Mouse (Mus musculus) ovary, postnatal 36 days (tissue): Measurements from ENCODE around the gene Gm6370.
"Not testable (repeated sequence)": the region's sequence is repeated elsewhere in the genome, so short reads cannot be mapped to it uniquely, and the experiment has no call there.

Source experiments
- DNase-seq: peaks from one replicate; pipeline ENCODE4 v3.0.0; 2022; ENCODE audit warnings: low spot score, mixed read lengths

Gm6370 gene

DNA sequence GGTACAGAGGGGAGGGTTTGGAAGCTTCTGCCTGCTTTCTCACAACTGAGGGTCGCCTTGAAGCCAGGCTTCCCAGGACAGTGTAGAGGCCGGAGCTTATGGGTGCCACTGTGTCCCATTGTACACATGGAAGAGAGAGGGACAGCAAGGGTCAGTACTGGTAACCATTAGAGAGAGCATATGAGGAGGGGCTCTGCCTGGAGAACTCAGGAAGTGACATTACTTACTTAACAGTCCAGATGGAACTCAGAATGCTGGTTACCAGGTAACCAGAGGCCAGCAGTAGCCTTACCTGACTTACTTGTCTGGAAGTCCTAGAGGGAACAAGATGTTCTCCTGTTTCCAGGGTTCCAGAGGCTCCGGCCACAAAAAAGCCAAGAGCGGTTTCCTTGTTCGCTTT, at the start of gene Gm6370:
Gm6370 (plus strand) TSS at position 301 of the 400 bp plus-strand sequence.
- DNase-seq = not testable (repeated sequence)

DNA sequence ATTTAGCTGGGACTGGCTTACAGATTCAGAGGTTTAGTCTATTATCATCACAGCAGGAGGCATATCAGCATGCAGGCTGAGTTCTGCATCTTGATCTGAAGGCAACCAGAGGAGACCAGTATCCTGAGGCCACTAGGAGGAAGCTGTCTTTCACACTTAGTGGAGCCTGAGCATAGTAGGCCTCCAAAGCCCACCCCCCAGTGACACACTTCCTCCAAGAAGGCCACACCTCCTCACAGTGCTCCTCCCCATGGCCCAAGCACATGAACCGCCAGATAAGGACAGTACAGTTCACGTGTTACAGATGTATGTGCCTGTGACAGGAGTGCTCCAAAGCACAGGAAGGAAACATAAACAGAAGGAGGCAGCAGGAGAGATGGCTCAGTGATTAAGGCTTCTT, 48.4 kb upstream of the Gm6370 start:
- no peak for DNase-seq

GRCm38 (mm10) chr5:146446633-146447032, 44.5 kb upstream of the Gm6370 start:
- no peak for DNase-seq

GRCm38 (mm10) chr5:146451592-146452254, 39.4 kb upstream of the Gm6370 start:
- DNase-seq = no peak

DNA sequence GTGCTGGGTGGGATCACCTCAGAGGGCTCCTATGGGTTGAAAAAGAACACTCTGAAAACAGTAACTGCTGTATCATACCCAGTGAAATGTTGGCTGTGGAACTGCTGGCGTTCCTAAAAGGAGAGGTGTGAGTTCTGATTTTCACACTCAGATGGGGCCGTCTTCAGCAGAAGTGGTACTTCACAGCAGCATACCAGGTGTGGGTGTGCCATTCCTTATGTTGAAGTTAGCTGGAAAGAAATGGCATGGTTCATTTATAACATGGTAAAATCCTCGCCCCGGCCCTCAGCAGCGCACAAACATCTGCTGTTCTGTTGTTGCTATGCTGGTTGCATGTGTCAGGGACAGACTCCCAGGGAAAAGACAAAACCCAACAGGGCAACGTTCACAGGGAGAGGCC, 37.6 kb upstream of the Gm6370 start:
- no peak for DNase-seq

- DNase-seq = no peak
These were observed 29.6 kb upstream of the Gm6370 start for GRCm38 (mm10) chr5:146461612-146462011.

DNA sequence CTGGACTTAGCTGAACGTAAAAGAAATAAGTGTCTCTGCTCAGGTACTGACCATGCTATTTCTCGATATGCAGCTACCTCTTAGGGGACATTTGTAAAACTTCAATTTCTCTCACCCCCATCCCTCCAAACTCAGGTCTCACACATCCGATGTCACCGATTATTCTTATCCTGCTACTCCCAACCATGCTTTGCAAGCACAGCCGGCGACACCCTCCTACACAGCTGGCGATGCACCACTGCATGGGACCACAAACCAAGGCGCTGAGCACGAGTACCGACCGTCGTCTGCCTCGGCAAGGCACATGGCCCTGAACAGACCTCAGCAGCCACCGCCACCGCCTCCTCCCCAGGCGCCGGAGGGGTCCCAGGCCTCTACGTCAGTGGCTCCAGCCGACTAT, 24.5 kb upstream of the Gm6370 start:
- DNase-seq = no peak

DNA sequence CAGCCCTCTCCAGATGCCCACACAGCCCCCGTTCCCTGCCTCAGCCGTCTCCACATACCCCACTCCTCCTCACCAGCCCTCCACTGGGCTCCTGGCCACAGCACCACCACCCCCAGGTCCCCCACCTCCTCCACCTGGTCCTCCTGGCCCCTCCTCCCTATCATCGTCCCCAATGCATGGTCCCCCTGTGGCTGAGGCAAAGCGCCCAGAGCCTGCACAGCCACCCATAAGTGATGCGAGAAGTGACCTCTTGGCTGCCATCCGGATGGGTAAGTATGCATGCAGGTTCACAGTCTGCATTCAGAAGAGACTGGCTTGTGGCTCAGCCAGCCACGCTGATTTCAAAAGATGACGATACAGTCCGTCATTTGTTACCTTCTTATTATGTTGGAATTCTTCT, 22.9 kb upstream of the Gm6370 start:
- no peak for DNase-seq

GRCm38 (mm10) chr5:146470821-146471220, 20.3 kb upstream of the Gm6370 start:
- DNase-seq = no peak

DNA sequence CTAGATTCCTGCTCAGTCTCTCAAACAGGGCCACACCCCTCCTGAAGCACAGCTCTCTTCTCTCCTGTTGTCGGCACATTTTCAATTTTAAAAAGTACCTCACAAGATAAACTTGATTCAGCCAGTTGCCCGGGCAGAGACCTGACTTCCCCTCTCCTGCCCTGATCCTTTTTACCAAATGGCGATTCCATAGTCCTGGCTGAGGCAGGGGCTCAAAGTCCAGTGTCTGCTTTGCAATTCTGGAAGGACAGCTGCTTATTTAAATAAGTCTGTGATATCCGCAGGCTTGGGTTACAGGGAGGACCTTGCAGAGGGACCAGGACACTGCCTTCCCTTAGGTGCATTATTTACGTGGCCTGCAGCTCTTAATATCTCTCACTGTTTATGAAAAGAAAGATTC, 19.9 kb upstream of the Gm6370 start:
- no peak for DNase-seq

DNA sequence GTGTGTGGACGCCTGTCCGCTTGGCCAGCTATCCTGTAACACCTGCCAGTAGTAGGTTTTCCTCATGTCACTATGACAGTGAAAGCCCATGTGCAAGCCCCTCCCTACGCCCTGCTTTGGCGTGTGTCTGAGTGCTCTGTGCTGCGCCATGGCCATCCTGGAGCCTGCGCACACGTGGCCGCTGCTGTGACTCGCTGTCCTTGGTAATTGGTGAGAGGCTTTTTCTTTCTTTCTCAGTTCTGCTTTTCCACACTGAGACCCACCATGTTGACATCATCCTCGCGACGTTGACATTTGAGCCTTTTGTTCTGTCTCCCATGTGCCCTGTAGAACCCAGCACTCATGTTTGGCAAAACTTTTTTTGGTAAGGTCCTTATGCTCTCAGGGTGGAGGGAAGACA, 19.3 kb upstream of the Gm6370 start:
- no peak for DNase-seq

DNA sequence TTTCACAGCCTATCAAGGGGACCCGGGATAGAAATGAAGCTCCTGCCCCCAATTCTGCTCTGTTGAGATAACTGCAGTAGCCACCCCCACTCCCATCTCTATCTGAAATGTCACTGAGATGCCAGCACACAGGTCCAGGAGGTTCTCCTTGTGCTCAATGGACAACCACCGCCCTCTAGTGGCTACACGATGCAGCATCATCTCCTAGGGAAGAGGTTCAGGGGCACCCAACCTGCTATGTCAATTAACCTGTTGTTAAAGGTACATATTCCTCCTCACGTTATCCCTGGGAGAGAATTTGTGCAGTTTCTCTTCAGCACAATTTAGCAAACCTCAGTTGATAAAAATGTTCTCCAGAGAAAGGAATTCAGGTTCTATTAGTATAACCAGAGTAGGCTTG, 11.6 kb upstream of the Gm6370 start:
- DNase-seq = peak; percentile 15

DNA sequence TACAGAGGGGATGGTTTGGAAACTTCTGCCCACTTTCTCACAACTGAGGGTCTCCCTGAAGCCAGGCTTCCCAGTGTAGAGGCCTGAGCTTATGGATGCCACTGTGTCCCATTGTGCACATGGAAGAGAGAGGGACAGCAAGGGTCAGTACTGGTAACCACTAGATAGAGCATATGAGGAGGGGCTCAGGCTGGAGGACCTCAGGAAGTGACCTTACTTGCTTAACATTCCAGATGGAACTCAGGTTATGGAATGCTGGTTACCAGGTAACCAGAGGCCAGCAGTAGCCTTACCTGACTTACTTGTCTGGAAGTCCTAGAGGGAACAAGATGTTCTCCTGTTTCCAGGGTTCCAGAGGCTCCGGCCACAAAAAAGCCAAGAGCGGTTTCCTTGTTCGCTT, 9.5 kb upstream of the Gm6370 start, which contains the start of gene Gm6408:
Gm6408 (plus strand) TSS at position 301 of the 400 bp plus-strand sequence.
- DNase-seq = not testable (repeated sequence)

DNA sequence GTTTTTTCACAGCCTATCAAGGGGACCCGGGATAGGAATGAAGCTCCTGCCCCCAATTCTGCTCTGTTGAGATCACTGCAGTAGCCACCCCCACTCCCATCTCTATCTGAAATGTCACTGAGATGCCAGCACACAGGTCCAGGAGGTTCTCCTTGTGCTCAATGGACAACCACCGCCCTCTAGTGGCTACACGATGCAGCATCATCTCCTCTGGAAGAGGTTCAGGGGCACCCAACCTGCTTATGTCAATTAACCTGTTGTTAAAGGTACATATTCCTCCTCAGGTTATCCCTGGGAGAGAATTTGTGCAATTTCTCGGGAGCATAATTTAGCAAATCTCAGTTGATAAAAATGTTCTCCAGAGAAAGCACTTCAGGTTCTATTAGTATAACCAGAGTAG, 2.2 kb upstream of the Gm6370 start:
- DNase-seq = peak; percentile 12

GRCm38 (mm10) chr5:146502099-146502498, 10.9 kb downstream of the Gm6370 start, which contains the start of gene 4930449I24Rik:
TSS of gene 4930449I24Rik (plus strand) at chr5:146502399.
- DNase-seq = not testable (repeated sequence)

- not testable (repeated sequence) for DNase-seq
These were observed 22.7 kb downstream of the Gm6370 start, which contains the start of gene Gm3402 for GRCm38 (mm10) chr5:146513823-146514222. TSS of gene Gm3402 (plus strand) at chr5:146514123.

GRCm38 (mm10) chr5:146525501-146525900, 34.3 kb downstream of the Gm6370 start, which contains the start of gene Gm3404:
TSS of gene Gm3404 (plus strand) at chr5:146525801.
- DNase-seq = not testable (repeated sequence)

GRCm38 (mm10) chr5:146537347-146537746, 46.2 kb downstream of the Gm6370 start, which contains the start of gene Gm3409:
TSS of gene Gm3409 (plus strand) at chr5:146537647.
- not testable (repeated sequence) for DNase-seq
